Mouse (Mus musculus) midbrain, embryonic 16.5 days (tissue): Measurements from ENCODE around the gene Pign. TPM values are rescaled to one million over a fixed set of nuclear protein-coding genes. Genes with fewer than 3 reads are reported as not detected.

Experiments
- microRNA-seq: library from miRNA; unstranded; fragments of <30 nt; microRNA quantifications from one replicate; pipeline ENCODE4, GENCODE M21; 2017
- polyA plus RNA-seq: library from polyadenylated mRNA; unstranded; fragments of >200 nt; fragmentation: Nextera tagmentation; extraction: Ambion mirVana; gene quantifications from 2 replicates; pipeline ENCODE4 v1.2.1, GENCODE M21; 2015

Pign gene
- polyA plus RNA-seq, 1 experiment from 2014 or later: 8.1 TPM

Small RNAs within 50 kb of the gene (microRNA-seq; reads per million reads assigned to microRNA genes)
- not detected for gene Gm22426

Other genes with a start within 250 kb of the Pign start
- 45.0 and 50.2 TPM in 2 replicates for gene Relch, start 184 bp upstream of the Pign start, polyA plus RNA-seq
- gene Tnfrsf11a, start 117.0 kb upstream of the Pign start, polyA plus RNA-seq: 0.41 and 0.43 TPM in 2 replicates